Mouse (Mus musculus): Measurements from ENCODE around the gene Zfp609. TPM values are rescaled to one million over a fixed set of nuclear protein-coding genes. Genes with fewer than 3 reads are reported as not detected.

Zfp609 gene
- total RNA-seq, 2 experiments from 2014 or later = 48.5 to 49.1 TPM

DNA sequence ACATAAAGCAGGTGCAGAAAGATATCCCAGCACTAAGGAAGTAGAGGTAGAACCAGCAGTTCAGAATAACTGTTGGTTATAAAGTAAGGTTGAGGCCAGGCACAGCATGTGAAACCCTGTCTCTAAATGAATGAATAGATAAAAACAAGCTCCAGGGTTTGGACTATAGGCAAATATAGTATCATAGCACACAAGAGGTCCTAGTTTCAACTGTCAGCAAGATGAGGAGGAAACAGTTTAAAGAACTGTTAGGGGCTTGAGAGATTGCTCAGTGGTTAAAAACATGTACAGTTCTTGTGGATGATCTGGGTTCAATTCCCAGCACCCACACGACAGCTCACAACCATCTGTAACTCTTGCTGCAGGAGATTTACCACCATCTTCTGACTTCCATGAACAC is 15.6 kb downstream of the Zfp609 start:
- H3K4me3 ChIP-seq = no peak overlapping the region
- intact Hi-C loops (cut with DNase I) = no loop called here
- no peak overlapping the region for H3K27ac ChIP-seq
- DNase-seq (ENCODE audit: extremely low spot score in 1 of 2, low spot score in 2 of 2) = no peak
- no peak for TF ChIP-seq CTCF (IDR thresholded peaks at IDR 0.05)

DNA sequence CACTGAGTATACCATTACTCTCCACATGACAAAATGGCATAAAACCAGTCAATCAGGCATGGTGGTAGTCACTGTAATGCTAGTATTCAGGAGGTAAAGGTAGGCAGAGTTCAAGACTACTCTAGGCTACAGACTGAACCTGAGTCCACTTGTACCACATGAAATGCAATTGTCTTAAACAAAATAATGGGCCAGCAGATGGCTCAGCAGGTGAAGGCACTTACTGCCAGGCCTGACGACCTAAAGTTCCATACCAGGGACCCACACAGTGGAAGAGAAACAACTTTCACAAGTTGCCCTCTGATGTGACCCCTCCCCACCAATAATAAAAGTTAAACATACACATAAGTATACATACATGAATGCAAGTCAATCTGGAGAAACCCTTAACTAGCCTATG is 19.5 kb downstream of the Zfp609 start:
- H3K4me3 ChIP-seq = no peak overlapping the region
- H3K27ac ChIP-seq = no peak overlapping the region
- intact Hi-C loops (cut with DNase I) = no loop called here
- DNase-seq (ENCODE audit: extremely low spot score in 1 of 2, low spot score in 2 of 2) = no peak
- no peak for TF ChIP-seq CTCF (IDR thresholded peaks at IDR 0.05)

DNA sequence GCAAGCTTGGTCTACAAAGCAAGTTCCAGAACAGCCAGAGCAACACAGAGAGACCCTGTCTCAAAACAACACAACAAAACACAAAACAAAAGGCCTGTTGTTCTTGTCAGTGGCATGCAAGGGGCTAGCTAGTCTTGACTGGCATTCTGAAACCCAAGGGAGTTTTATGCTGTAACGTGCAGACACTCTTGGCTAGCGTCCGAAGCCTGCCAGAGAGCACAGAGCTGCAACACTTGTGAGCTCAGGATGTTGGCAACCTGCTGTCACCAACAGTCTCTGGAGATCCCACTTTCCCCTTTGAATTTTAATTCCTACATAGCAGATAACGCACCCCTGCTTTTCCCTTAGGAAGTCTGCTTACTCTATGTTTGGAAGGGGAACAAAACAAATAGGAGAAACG is 20.1 kb downstream of the Zfp609 start:
- intact Hi-C loops (cut with DNase I) = no loop called here
- Histone ChIP-seq H3K27ac (0 out of 2 replicates have a peak overlapping the region, but pooled peaks have one; percentile 1), H3K4me3 (no peak overlapping the region)
- TF ChIP-seq CTCF (IDR thresholded peaks at IDR 0.05) = no peak
- no peak for DNase-seq (ENCODE audit: extremely low spot score in 1 of 2, low spot score in 2 of 2)

DNA sequence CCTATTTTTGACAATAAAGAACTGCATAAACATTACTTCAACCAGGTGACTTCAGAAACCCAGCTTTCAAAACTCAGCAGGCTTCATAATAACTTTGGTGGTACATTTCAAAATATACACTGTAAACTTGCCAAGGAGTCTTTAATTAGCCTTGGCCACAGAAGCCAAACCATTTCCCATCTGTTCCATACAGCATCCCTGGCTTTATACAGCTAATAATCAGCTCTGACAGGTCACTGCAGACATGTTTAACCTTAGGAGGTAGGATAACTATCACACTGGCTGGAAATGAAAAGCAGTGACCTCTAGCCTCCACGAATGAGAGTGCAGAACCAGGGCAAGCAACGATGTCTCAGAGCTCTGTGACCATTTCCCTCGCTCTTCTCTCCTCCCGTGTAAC is 27.6 kb downstream of the Zfp609 start:
- no peak overlapping the region for H3K27ac ChIP-seq
- no peak for TF ChIP-seq CTCF (IDR thresholded peaks at IDR 0.05)
- intact Hi-C loops (cut with DNase I) = no loop called here
- DNase-seq (ENCODE audit: extremely low spot score in 1 of 2, low spot score in 2 of 2) = no peak
- no peak overlapping the region for H3K4me3 ChIP-seq

DNA sequence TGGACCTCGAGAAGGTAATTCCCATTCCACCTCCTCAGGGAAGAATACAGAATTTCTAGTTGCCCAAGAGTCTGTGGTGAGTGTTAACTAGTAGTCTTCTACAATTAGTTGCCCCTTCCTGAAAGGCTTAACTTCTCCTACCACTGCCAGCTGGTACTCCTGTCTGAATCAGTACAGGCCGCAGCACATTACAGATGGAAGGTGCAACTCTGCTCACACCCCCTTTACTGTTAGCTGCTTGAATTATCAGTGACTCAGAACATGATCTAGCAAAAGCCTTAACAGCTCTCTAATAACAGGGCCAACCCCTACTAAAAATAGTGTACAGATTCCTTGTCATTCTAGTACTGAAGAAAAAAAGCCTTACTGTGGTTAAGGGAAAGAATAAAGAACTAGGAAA is 31.7 kb downstream of the Zfp609 start:
- Histone ChIP-seq H3K4me3 (no peak overlapping the region), H3K27ac (no peak overlapping the region)
- TF ChIP-seq CTCF (IDR thresholded peaks at IDR 0.05) = no peak
- no peak for DNase-seq (ENCODE audit: extremely low spot score in 1 of 2, low spot score in 2 of 2)
- intact Hi-C loops (cut with DNase I) = no loop called here

DNA sequence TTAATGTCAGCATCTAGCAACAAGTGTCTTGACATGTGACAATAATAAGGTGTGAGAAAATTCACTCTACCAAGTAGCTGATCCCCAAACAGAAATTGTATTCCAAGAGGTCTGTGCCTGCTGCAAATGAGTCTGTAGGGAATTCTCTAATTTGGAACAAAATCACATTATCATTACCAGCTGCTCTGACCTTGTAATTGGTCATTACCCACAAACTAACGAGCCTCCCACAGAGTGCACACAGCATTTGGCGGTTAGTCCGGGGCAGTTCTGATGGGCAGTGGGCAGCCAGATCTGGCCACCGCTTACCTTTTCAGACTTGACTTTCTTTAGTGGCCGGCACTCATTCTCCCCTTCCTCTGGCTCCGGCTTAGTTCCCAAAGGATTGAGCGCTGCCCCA is 33.1 kb downstream of the Zfp609 start:
- no peak overlapping the region for H3K4me3 ChIP-seq
- no peak for DNase-seq (ENCODE audit: extremely low spot score in 1 of 2, low spot score in 2 of 2)
- no peak for TF ChIP-seq CTCF (IDR thresholded peaks at IDR 0.05)
- H3K27ac ChIP-seq = no peak overlapping the region
- intact Hi-C loops (cut with DNase I) = loop anchor here (5.0 kb wide), 1 partner anchor 33 kb away; the partner anchor contains the start of gene Zfp609

DNA sequence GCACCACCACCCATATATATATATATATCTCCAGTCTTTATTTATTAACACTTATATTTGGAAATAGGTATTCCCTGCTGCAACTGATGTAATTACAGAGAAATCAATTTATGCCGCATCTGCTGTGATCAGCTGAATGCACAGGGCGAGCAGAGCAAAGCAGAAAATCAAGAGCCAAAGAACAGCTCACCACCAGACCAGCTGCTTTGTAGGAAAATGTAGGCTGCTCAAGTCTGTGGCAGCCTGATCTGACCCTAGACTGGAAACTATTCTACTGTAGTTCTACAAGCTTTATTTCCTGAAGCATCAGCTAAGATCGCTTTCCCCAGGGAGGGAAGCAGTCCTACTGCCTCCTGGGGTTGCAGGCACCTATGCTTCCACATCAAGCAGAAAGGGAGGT is 33.9 kb downstream of the Zfp609 start:
- Histone ChIP-seq H3K27ac (0 out of 2 replicates have a peak overlapping the region, but pooled peaks have one; percentile 9), H3K4me3 (no peak overlapping the region)
- intact Hi-C loops (cut with DNase I) = loop anchor here (5.0 kb wide), 1 partner anchor 34 kb away; the partner anchor contains the start of gene Zfp609
- no peak for DNase-seq (ENCODE audit: extremely low spot score in 1 of 2, low spot score in 2 of 2)
- TF ChIP-seq CTCF (IDR thresholded peaks at IDR 0.05) = no peak

DNA sequence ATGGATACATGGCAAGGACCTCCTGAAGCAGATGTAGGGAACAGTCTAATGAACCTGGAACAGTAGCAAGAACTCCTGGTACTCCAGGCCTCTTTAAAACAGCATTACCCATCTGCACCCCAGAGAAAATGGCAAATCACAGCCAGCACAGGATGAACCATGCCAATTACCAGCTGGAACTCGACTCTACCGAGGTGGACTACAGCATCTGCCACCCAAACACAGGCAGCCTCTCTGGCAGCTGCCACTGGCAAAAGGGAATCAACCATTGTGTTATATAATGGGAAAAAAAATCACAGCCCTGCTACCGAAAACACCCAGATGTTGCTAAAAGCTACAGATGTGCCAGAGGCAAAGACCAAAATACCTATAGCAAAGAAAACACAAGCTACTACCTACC is 34.3 kb downstream of the Zfp609 start:
- no peak for DNase-seq (ENCODE audit: extremely low spot score in 1 of 2, low spot score in 2 of 2)
- intact Hi-C loops (cut with DNase I) = loop anchor here (5.0 kb wide), 1 partner anchor 34 kb away; the partner anchor contains the start of gene Zfp609
- H3K27ac ChIP-seq = no peak overlapping the region
- H3K4me3 ChIP-seq = no peak overlapping the region
- TF ChIP-seq CTCF (IDR thresholded peaks at IDR 0.05) = no peak

DNA sequence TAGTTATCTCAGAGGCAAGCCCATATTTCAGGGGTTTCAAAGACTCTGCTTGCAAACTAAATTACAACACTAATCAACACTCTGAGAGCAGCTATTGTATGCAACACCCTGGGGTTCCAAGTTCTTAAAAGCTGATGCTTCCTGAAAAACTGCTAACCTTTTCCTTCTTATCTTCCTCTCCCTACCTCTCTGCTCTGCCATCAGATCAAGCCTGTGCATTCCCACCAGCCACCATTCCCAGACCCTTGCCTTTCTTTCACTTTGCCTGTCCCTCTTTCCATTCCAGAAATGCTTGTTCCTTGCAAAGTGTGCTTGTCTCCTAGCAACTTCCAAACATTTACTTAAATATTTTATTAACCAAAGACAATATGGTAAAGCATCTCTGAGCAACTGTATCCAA is 35.5 kb downstream of the Zfp609 start:
- H3K27ac ChIP-seq = no peak overlapping the region
- intact Hi-C loops (cut with DNase I) = loop anchor here (5.0 kb wide), 1 partner anchor 35 kb away; the partner anchor contains the start of gene Zfp609
- TF ChIP-seq CTCF (IDR thresholded peaks at IDR 0.05) = no peak
- no peak overlapping the region for H3K4me3 ChIP-seq
- no peak for DNase-seq (ENCODE audit: extremely low spot score in 1 of 2, low spot score in 2 of 2)

DNA sequence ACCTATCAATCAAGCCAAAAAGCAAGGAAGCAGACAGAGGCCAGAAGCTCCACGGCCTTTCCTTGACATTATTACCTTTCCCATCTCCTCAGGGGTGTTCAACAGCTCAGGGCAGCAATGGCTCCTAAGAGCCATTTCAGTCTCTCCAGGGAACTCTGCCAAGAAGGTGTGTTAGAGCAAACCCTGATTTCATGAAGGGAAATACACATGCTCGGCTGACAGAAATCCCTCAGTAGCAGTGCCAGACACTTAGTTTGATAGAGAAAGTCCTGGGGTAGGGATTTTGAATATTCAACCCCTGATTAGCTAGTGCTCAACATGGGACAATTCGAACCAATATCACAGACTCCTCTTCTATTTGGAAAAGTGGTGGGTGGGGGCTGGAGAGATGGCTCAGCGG is 36.3 kb downstream of the Zfp609 start:
- TF ChIP-seq CTCF (IDR thresholded peaks at IDR 0.05) = no peak
- no peak overlapping the region for H3K27ac ChIP-seq
- H3K4me3 ChIP-seq = no peak overlapping the region
- DNase-seq (ENCODE audit: extremely low spot score in 1 of 2, low spot score in 2 of 2) = no peak
- intact Hi-C loops (cut with DNase I) = loop anchor here (5.0 kb wide), 1 partner anchor 36 kb away; the partner anchor contains the start of gene Zfp609

DNA sequence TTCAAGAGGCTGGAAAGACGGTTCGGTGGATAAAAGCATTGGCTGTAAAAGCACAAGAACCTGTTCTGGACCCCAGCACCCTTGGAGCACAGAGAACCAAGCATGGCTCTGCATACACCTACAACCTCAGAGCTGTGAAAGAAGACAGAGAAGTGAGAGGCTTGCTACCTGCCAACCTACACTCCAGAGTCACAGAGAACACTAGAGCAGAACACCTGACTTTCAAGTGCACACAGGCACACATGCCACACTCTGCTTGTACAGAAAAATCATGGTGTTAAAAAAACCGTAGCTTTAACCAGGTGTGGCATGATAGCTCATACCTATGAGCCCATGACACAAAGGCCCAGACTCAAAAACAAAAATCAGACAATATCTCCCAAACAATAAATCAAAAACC is 37.6 kb downstream of the Zfp609 start:
- no peak for TF ChIP-seq CTCF (IDR thresholded peaks at IDR 0.05)
- intact Hi-C loops (cut with DNase I) = loop anchor here (5.0 kb wide), 1 partner anchor 38 kb away; the partner anchor contains the start of gene Zfp609

DNA sequence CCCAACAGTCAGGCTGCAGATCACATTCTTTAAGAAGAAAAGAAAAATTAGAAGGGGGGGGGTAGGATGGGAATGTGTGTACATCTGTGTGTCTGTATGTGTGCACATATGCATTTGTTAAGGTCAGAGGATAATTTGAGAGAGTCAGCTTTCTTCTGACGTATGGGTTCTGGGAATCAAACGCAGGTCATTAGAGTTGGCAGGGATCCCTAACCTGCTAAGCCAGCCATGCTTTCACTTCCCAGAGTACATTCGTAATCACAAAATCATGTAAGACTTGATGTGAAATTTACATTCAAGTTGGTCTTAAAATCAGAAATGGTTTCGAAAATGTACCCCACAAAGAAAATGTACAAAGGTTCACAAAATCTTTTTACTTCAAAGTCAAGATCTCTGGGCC is 38.8 kb downstream of the Zfp609 start:
- no peak overlapping the region for H3K4me3 ChIP-seq
- DNase-seq (ENCODE audit: extremely low spot score in 1 of 2, low spot score in 2 of 2) = no peak
- intact Hi-C loops (cut with DNase I) = no loop called here
- H3K27ac ChIP-seq = no peak overlapping the region
- no peak for TF ChIP-seq CTCF (IDR thresholded peaks at IDR 0.05)

More for the DNA sequence above, 37.6 kb downstream of the Zfp609 start:
- Histone ChIP-seq H3K4me3 (no peak overlapping the region), H3K27ac (no peak overlapping the region)
- DNase-seq (ENCODE audit: extremely low spot score in 1 of 2, low spot score in 2 of 2) = no peak

DNA sequence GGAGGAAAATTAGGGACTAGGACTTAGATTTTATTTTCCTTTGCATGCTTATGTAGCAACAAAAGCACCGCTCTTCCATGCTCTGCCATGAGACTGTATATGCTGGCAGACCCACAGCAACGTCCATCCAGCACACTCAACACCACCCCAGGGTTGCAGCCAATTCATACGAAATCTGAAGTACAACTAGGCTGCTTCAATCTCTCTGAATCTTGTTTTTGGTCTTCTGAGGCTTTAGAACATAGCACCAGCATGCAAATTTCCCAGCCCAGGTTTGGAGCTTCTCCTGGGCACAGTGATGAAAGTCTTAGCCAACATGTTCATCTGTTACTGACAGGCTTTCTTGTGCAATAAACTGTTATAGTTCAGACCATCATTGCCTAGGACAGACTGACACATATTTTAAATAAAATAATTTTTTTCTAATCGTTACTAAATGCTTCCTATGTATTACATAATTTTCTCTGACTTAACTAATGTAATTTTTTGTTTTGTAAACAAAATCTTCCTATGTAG is 39.5 kb downstream of the Zfp609 start:
- H3K4me3 ChIP-seq = no peak overlapping the region
- H3K27ac ChIP-seq = 0 out of 2 replicates have a peak overlapping the region, but pooled peaks have one; percentile 10
- DNase-seq (ENCODE audit: extremely low spot score in 1 of 2, low spot score in 2 of 2) = no peak
- no peak for TF ChIP-seq CTCF (IDR thresholded peaks at IDR 0.05)
- intact Hi-C loops (cut with DNase I) = no loop called here
